Mouse (Mus musculus): ENCODE results near the gene Cnbd2.

GRCm38 (mm10) chr2:156286733-156287132 is 25.4 kb upstream of the Cnbd2 start:
- TF ChIP-seq CTCF (IDR thresholded peaks at IDR 0.05; ENCODE audit: low read depth, low read length) (peak; percentile 14), POLR2A (IDR thresholded peaks at IDR 0.05; ENCODE audit: insufficient read depth, low read length) (no peak), EP300 (IDR thresholded peaks at IDR 0.05; ENCODE audit: insufficient read depth, low read depth, low read length) (no peak)

All from ES-Bruce4 (cell line).